Mouse (Mus musculus) fat pad, adult 2 months (tissue): ENCODE measurements around the gene Rnf181.

Experiments used
- DNase-seq: peaks from one replicate; pipeline ENCODE4 v3.0.0-alpha.2; 2011; ENCODE audit warnings: low read depth, low spot score; ENCODE audit errors: extremely low read depth

Rnf181 gene

DNA sequence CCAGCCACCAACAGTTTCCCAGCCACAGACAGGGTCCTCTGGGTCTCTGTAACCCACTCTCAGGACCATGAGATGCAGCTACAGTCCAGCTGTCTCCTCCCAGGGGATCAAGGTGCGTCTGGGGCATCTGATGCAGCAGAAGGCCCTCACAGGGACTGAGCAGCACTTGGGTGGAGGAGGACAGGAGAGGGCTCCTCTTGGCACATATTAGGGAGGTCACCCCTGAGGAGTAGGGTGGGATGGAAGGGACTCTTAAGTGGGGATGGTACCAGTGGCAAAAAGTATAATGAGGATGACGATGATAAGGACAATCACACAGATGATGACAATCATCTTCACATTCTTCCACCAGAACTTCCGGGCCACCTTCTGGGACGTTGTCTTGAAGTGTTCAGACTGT is 18.5 kb upstream of the Rnf181 start:
- DNase-seq = no peak

- DNase-seq = no peak
Observed at GRCm38 (mm10) chr6:72383952-72384351, 17.2 kb upstream of the Rnf181 start.

GRCm38 (mm10) chr6:72383142-72383820 is 16.5 kb upstream of the Rnf181 start:
- DNase-seq = no peak

- DNase-seq = no peak
Observed at GRCm38 (mm10) chr6:72382494-72382893, 15.7 kb upstream of the Rnf181 start.

- no peak for DNase-seq
Observed at GRCm38 (mm10) chr6:72380131-72380770, 13.5 kb upstream of the Rnf181 start, which contains the start of gene Vamp5. Gene Vamp5 (minus strand): TSS chr6:72380468.

DNA sequence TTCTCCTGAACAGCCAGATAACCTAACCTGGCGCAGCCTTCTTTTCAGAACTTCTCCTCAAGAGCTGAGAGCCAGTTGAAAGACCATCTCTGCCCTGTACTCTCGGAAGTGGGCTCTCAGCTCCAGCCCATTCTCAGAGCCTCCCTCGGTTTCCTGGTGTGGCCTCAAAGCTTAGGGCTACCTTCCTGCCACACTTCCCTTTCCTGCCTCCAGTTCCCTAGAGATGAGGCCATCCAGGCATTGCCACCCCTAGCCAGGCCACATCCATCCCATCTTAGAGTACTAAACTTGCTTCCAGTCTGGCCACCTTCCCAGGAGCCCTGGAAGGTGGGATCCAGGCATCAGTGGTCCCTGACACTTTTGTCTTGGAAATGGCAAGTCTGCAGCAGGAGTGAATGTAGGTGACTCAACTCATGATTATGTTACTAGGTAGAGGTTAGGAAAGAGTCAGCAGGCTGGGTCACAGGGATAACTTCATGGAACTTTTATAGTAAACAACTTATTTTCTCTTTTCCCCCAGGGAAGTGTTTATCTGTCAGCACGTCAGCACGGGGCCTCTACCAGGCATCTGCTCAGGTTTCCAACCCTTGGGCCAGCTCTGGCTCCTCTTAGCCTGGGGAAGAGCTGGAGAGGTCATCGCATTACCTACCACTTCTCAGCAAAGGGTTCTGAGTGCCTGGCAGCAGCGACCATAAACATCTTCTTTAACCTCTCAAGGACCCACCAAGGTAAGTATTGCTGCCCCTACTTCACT is 12.8 kb upstream of the Rnf181 start:
- DNase-seq = no peak

DNA sequence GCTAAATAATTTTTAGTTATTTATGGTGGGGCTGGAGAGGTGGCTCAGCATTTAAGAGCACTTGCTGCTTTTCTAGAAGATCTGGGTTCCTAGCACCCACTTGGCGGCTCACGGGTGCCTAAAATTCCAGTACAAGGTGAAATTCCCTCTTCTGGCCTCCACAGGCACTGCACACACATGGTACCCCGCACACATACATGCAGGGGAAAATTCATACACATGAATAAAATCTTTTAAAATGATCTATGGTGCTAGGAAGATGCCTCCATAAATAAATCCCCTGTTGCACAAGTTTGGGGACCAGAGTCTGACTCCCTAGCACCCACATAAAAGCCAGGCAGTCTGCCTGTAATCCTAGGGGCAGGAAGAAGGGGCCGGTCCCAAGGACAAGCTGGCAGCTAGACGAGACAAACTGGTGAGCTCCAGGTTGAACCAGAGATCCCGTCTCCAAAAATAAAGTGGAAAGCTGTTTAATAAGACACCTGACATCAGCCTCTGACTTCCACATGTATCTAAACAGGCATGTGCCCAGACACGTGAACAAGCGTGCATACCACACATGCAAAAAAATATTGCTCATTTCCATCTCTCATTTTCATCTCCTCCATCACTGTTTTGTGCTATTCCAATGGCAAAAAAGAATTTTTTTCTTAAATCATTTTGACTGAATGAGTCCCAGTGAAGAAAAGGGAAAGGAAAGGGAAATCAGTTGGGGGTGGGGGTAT is 11.9 kb upstream of the Rnf181 start:
- no peak for DNase-seq

- DNase-seq = no peak
Observed at GRCm38 (mm10) chr6:72374820-72375563, 8.2 kb upstream of the Rnf181 start.

DNA sequence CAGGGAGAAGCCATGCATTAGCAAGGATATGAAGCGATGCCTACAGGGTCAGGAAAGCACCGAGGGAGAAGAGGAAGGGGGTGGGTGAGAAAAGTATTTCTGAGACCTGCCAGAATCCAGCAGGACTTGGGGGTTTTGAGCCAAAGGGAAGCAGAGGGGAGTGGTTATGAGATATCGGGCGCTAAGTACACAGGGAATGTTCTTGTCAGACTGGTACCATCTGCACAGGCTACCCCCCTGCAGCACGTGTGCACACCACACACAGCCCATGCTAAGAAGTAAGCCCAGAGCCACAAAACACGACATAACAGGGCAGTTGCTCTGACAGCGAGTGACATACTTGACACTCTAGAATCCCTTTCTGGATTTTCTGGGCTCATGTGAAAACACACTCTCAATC is 7.5 kb upstream of the Rnf181 start:
- DNase-seq = no peak

- no peak for DNase-seq
Observed at GRCm38 (mm10) chr6:72373184-72373583, 6.4 kb upstream of the Rnf181 start.

GRCm38 (mm10) chr6:72371571-72371970 is 4.8 kb upstream of the Rnf181 start:
- no peak for DNase-seq

GRCm38 (mm10) chr6:72371147-72371546 is 4.4 kb upstream of the Rnf181 start:
- DNase-seq = no peak

- no peak for DNase-seq
Observed at GRCm38 (mm10) chr6:72370091-72370490, 3.3 kb upstream of the Rnf181 start.

GRCm38 (mm10) chr6:72369557-72369956 is 2.8 kb upstream of the Rnf181 start:
- DNase-seq = no peak

DNA sequence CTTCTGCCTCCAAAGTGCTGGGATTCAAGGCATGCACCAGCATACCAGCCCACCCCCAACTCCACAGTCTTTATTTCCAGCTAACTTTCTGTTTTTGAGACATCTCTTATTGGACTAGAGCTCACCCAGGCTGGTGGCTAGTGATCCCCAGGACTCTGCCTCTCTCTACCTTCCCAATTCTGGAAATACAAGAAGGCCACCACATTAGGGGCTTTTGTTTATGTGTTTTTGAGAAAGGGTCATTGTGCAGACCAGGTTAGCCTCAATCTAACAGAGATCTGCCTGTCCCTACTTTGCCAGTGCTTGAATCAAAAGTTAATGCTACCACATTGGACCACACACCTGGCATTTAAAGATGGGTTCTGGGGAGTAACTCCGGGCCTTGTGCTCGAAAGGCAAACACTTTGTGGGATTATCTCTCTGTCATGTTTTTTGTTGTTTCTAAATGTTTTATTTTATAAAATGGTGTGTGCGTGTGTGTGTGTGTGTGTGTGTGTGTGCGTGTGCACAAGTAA is 761 bp upstream of the Rnf181 start:
- DNase-seq = no peak

DNA sequence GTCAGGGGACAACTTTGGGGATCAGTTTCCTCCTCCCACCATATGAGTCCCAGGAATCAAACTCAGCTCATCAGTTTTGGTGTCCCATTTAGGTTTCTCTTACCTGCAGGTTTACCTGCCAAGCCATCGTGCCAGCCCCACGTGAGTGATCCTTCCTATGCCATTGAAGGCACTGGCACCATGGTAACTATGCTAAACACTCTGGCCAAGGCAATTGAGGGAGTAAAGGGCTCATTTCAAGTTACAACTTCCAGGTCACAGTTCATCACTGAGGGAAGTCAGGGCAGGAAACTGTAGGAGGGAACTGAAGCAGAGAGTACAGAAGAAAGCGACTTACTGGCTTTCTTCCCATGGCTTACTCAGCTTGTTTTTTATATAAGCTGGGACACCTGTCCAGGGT is 452 bp downstream of the Rnf181 start:
- no peak for DNase-seq

DNA sequence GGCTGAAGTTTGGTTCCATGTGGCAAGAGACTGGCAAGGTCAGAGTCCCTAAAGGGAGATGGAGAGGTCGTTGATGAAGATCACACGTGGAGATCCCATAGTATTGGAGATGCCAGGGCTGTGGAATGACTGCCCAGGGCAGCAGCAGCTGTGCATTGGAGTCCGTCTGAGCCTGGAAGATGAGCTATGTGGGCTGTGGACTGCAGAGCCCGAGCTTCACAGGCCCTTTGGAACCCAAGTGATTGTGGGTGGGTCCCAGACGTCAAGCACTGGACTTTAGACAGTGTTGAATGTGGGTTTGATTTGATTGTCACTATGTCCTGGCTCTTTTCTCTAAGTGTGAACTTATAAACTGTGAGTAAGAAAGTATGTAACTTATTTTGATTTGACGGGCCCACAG is 1.8 kb downstream of the Rnf181 start:
- DNase-seq = no peak

DNA sequence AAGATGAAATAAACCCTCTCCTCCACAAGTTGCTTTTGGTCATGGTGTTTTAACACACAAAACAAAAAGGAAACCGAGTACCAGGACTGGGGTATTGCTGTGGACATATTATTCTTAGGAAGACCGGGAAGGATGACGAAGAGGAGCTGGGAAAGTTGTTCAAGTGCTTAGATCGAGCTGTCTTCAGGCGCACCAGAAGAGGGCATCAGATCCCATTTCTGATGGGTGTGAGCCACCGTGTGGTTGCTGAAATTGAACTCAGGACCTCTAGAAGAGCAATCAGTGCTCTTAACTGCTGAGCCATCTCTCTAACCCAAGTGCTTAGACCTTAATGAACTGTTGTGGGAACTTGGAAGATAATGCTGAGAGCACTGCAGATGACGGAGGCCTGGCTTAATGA is 2.7 kb downstream of the Rnf181 start:
- no peak for DNase-seq

DNA sequence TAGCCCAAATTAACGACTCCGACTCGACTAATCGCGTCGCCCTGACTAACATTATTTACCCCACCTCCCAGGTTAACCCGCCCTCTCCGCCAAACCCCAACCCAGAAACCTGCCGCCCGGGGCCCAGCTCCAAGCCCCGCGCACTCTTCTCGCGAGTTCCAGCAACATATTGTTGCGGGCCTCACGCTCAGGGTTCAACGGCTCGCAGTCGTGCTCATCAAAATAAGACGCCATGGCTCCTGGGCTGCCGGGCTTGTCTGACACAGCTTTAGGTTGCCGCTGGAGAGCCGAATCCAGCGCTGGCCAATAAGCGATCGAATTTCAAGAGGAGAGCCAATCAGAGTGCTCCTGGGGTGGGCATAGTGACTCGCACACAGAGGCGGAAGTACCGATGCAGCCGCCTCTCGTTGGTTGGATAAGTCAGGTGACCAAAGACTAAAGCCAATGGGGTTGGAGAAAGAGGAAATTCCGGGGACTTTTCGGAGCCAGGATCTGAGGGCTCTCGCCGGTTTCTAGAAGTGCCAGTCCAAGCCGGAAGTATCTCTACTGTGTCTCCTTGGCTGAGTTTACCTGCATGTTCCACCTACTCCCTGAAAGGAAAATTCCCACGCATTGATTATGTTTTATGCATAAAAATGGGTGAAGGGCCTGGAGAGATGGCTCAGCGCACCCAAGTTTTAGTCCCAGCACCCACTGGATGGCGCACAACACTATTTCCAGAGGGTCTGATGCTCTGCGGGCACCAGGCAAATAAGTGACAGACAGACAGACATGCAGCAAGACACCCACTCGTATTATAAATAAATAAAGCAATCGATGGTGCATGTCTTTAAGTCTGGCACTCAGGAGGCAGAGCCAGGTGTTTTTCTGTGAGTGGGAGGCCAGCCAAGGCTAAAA is 4.4 kb downstream of the Rnf181 start:
- DNase-seq = peak; percentile 93
